Mouse (Mus musculus): ENCODE results near the gene Ttc39d. TPM values are rescaled to one million over a fixed set of nuclear protein-coding genes. Genes with fewer than 3 reads are reported as not detected.
A peak's percentile ranks its signal among the peaks of the same experiment; 100 is the strongest.
"Not testable (repeated sequence)": the region's sequence is repeated elsewhere in the genome, so short reads cannot be mapped to it uniquely, and the experiment has no call there.

Gene Ttc39d
- polyA plus RNA-seq, 1 experiment from 2014 or later, result not detected

DNA sequence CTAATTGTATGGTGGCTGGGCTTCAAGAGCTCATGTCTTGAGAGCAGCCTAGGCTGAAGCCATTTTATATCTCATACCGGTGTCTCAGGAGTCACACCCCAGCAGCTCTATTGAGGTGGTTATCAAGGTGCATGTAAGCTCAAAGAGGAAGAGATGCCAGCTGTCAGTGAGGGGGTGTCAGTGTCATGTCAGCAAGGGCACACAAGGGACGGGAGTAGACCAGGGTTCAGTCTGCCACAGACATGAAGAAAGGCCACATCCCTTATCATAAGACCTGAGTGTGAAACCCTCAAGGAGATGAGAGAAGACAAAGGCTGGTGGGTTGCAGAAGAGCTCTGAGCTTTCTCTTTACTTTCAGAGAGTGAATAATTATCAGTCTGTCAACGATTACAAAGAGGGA, 33.1 kb upstream of the Ttc39d start:
- Histone ChIP-seq H3K27ac (no peak overlapping the region), H3K79me2 (ENCODE audit: inconsistent target) (no peaks in the 10 kb centered on the region), H3K36me3 (ENCODE audit: inconsistent target) (no peaks in the 10 kb centered on the region), H3K4me3 (ENCODE audit: inconsistent target) (no peak overlapping the region)
- WGBS (ENCODE audit: missing documents), result 88% methylated on average over 3 of the region's 3 CpGs

DNA sequence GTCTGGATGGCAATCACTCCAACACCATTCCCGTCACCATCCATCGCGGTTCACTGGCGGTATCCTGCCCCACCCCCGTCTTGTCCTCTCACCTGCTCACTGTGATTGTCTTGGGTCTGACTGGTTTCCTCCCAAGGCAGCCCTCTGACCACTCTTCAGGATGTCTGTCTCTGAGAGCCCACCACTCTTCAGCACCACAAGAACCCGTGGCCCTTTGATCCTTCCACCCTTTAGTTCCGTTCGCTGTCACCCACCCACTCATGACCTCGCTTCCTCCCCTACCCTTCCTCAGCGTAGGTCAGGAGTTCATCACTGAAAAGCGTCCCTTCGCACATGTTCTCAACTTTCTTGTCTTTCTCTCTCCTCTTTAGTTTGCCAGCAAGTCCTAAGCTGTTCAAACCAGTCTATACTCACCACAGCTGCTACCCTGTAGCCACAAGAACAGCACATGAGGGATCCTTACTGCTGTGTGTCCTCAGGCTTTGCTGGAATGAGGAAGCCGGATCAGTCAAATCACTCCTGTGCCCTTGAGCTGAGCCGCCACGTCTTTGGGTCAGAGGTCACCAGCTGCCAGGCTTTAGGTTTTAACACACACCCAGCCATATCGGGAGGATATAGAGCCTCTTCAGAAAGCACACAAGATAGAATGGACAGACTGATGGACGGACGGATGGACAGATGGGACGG, 32.4 kb upstream of the Ttc39d start:
- 60% methylated on average over 16 of the region's 19 CpGs for WGBS (ENCODE audit: missing documents)
- Histone ChIP-seq H3K4me3 (ENCODE audit: inconsistent target) (no peak overlapping the region), H3K79me2 (ENCODE audit: inconsistent target) (no peaks in the 10 kb centered on the region), H3K36me3 (ENCODE audit: inconsistent target) (no peaks in the 10 kb centered on the region), H3K27ac (no peak overlapping the region)

DNA sequence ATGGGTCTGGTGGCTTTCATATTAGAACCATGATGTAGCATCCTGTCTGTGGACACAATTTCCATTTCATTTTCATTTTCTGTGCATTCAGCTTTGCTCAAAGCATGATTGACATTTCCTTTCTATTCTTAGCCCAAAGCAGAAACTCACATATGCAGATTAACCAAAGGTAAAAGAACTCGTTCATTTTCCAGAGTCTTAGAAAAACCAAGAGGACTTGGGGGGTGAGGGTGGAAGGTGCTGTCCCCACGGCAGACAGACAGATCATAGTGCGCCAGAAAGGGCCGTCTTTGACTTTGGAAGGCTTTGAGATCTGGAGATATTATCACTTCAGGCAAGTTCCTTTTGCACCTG, 31.9 kb upstream of the Ttc39d start:
- Histone ChIP-seq H3K27ac (no peak overlapping the region), H3K4me3 (ENCODE audit: inconsistent target) (no peak overlapping the region), H3K79me2 (ENCODE audit: inconsistent target) (no peaks in the 10 kb centered on the region), H3K36me3 (ENCODE audit: inconsistent target) (no peaks in the 10 kb centered on the region)
- 52% methylated on average over 4 of the region's 4 CpGs for WGBS (ENCODE audit: missing documents)

DNA sequence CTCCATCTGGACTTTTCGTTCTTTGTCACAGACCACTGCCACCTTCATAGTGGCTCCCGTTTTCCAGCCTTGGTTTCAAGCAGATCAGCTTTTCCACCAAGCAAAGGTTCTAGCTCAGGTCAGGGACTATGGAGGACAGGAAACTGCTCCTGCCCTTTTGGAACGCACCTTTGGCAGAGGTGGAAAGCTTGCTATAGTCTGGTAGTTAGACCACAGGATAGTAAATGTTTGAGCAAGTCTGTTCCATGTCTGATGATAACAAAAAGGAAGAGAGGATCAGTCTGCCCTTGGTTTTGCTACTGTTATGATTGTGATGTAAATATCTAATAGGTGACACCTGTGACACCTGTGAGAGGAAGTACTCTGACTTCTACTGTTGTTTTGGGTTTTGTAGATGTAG, 31.3 kb upstream of the Ttc39d start:
- WGBS (ENCODE audit: missing documents), result 70% methylated on average over 3 of the region's 3 CpGs
- Histone ChIP-seq H3K36me3 (ENCODE audit: inconsistent target) (no peaks in the 10 kb centered on the region), H3K79me2 (ENCODE audit: inconsistent target) (no peaks in the 10 kb centered on the region), H3K4me3 (ENCODE audit: inconsistent target) (no peak overlapping the region), H3K27ac (no peak overlapping the region)

DNA sequence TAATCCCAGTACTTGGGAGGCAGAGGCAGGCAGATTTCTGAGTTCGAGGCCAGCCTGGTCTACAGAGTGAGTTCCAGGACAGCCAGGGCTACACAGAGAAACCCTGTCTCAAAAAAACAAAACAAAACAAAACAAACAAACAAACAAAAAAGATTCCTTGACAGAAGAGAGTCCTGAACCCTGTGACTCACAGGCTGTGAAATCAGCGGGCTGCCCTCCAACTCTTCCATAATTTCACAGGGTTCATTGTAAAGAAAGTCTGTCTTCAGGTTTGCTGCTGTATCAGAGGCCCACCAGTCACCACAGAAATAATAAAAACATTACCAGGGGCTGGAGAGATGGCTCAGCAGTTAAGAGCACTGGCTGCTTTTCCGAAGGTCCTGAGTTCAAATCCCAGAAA, 28.4 kb upstream of the Ttc39d start:
- not testable (repeated sequence) for H3K27ac ChIP-seq; H3K36me3 ChIP-seq (ENCODE audit: inconsistent target); H3K79me2 ChIP-seq (ENCODE audit: inconsistent target); H3K4me3 ChIP-seq (ENCODE audit: inconsistent target)
- WGBS (ENCODE audit: missing documents), result 100% methylated on average over 2 of the region's 3 CpGs

DNA sequence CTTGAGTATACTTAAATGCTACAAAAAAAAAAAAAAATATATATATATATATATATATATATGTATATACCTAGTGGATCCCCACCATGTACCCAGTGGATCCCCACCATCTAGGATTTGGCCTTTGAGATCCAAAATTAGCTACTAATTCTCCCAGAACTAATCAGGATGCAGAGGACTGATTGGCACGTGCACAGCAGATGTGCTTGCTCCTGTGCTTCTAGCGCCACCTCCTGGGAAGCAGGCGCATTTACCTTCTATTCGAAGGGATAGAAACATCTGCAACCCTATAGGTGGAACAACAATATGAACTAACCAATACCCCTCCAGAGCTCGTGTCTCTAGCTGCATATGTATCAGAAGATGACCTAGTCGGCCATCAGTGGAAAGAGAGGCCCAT, 27.3 kb upstream of the Ttc39d start:
- Histone ChIP-seq H3K27ac (no peak overlapping the region), H3K79me2 (ENCODE audit: inconsistent target) (no peaks in the 10 kb centered on the region), H3K36me3 (ENCODE audit: inconsistent target) (no peaks in the 10 kb centered on the region), H3K4me3 (ENCODE audit: inconsistent target) (no peak overlapping the region)
- WGBS (ENCODE audit: missing documents), result 0% methylated on average over 6 of the region's 6 CpGs

DNA sequence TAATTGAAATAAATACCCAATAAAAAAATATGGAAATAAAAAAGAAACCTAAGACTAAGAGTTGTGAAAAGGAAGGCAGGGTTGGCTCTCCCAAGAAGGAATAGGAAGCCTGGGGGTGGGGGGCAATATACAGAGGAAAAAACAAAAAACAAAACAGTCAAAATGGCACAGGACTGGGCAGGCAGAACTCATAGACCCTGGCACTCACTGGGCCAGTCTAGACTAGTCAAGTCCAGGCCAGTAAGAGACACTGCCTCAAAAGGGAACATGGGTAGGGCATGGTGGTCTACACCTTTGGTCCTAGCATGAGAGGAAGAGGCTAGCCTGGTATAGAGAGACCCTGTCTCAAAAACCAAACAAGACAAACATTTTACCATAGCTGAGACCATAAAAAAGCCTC, 26.8 kb upstream of the Ttc39d start:
- no peaks in the 10 kb centered on the region for H3K36me3 ChIP-seq (ENCODE audit: inconsistent target)
- H3K27ac ChIP-seq, result no peak overlapping the region
- H3K4me3 ChIP-seq (ENCODE audit: inconsistent target), result no peak overlapping the region
- H3K79me2 ChIP-seq (ENCODE audit: inconsistent target), result no peaks in the 10 kb centered on the region

DNA sequence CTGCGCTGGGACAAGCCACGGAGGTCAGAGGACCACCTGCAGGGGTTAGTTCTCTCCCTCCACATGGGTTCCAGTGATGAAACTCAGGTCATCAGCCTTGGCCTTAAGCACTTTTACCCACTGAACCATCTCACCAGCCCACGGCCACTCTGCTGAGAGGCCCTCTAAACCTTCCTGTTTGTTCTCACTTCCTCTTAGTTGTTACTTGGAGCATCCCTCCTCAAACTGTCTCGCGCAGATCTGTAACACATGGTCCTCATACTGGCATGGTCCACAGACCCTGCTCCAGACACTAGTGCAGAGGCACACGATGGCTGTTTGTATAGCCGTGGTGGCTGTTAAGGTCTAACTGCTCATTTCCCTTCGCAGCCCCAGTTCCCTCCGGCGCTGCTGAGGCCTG, 23.6 kb upstream of the Ttc39d start:
- WGBS (ENCODE audit: missing documents), result 69% methylated on average over 10 of the region's 10 CpGs
- H3K79me2 ChIP-seq (ENCODE audit: inconsistent target), result no peaks in the 10 kb centered on the region
- H3K4me3 ChIP-seq (ENCODE audit: inconsistent target), result no peak overlapping the region
- no peak overlapping the region for H3K27ac ChIP-seq
- no peaks in the 10 kb centered on the region for H3K36me3 ChIP-seq (ENCODE audit: inconsistent target)

DNA sequence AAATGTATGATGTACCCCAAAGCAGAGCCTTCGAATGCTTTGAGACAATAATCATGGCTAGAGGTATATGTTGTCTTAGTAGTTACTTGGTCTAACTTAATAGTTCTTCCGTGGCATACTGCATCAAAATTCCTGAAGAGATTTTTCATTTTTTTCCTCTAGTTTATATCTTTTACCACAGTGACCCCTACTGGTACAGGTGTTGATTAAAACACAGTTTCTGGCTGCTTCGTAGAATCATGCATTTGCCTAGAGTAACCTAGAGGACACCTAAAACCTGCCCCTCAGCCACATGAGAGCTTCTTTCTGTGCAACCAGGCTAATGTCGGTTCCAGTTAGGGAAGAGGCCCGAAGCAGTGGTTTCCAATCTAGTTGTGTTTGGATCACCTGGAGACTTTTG, 14.2 kb upstream of the Ttc39d start:
- WGBS (ENCODE audit: missing documents), result 75% methylated on average over 5 of the region's 5 CpGs
- Histone ChIP-seq H3K79me2 (ENCODE audit: inconsistent target) (no peaks in the 10 kb centered on the region), H3K4me3 (ENCODE audit: inconsistent target) (no peak overlapping the region), H3K27ac (no peak overlapping the region), H3K36me3 (ENCODE audit: inconsistent target) (no peaks in the 10 kb centered on the region)

DNA sequence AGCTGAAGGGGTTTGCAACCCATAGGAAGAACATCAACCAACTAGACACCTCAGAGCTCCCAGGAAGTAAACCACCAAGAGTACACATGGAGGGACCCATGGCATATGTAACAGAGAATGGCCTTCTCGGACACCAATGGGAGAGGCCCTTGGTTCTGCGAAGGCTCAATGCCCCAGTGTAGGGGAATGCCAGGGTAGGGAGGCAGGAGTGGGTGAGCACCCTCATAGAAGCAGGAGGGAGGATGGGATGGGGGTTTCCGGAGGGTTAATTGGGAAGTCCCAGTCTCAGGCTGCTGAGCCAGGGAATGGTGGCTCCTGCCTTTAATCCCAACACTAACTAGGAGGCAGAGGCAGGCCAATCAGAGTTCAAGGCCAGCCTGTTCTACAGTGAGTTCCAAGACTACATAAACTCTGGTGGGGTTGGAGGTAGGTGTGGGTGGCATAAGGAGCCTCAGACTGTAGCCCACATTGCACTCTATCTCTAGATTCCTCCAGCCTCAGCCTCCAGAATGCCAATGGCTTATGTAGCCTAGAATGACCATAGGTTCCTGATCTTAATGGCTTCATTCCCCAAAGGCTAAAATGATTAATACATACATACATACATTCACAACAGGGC, 8.0 kb upstream of the Ttc39d start:
- H3K36me3 ChIP-seq (ENCODE audit: inconsistent target), result peaks cover 45% of the 10 kb centered on the region
- H3K79me2 ChIP-seq (ENCODE audit: inconsistent target), result peaks cover 43% of the 10 kb centered on the region
- 91% methylated on average over 3 of the region's 3 CpGs for WGBS (ENCODE audit: missing documents)
- H3K4me3 ChIP-seq (ENCODE audit: inconsistent target), result no peak overlapping the region
- H3K27ac ChIP-seq, result no peak overlapping the region

DNA sequence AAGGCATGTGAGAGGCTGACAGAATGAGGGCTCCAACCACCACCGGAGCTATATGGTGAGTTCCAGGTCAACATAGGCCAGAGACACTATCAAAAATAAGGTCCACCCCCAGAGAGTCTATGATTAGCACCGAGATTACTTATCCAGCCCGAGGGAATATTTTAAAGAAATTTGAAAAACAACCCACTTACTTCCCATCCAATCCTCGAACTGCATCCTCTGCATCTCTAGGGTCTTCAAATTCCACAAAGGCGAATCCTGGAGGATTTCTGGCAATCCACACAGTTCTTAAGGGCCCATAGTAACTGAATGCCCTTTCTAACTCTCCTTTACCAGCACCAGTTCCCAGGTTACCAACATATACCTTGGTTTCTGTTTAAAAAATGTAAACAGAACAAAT, 1.6 kb upstream of the Ttc39d start:
- Histone ChIP-seq H3K27ac (no peak overlapping the region), H3K79me2 (ENCODE audit: inconsistent target) (peaks cover 56% of the 10 kb centered on the region), H3K4me3 (ENCODE audit: inconsistent target) (peak overlapping the region; percentile 77), H3K36me3 (ENCODE audit: inconsistent target) (peaks cover 41% of the 10 kb centered on the region)
- 11% methylated on average over 5 of the region's 5 CpGs for whole genome bisulfite sequencing (ENCODE audit: missing documents)

DNA sequence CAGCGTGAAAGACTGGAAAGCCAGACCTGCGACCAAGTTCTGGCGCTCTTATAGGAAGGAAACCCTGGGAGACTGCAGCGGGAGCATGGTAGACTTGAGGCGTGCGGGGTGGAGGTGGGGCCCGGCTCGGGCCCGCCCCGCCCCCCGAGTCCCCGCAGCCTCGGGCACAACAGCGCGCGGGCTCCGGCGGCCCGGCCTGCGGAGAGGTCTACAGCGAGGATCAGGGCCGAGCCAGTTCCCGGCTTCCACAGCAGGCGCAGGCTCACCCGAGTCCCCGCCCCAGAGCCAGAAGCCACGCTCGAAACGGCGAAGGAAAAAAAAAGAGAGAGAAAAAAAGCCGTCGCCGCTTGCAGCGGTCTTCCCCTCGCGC, 974 bp upstream of the Ttc39d start:
- Histone ChIP-seq H3K79me2 (ENCODE audit: inconsistent target) (peaks cover 49% of the 10 kb centered on the region), H3K27ac (peak overlapping the region; percentile 59), H3K4me3 (ENCODE audit: inconsistent target) (peak overlapping the region; percentile 77), H3K36me3 (ENCODE audit: inconsistent target) (peaks cover 35% of the 10 kb centered on the region)
- WGBS (ENCODE audit: missing documents), result under 1% methylated on average over 33 of the region's 36 CpGs

DNA sequence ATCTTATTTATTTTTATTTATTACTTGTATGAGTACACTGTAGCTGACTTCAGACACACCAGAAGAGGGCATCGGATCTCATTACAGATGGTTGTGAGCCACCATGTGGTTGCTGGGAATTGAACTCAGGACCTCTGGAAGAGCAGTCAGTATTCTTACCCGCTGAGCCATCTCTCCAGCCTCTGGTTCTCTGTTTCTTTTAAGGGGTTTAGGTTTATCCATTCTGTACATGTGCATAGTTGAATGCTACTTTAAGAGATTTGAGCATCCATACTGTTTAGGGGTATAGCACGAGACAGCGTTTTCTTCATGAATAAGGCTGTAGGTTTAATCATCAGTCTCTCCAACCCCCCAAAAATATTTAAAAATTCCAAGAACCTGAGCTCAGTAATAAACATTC, 6.7 kb downstream of the Ttc39d start:
- H3K36me3 ChIP-seq (ENCODE audit: inconsistent target); H3K4me3 ChIP-seq (ENCODE audit: inconsistent target); H3K27ac ChIP-seq; H3K79me2 ChIP-seq (ENCODE audit: inconsistent target): not testable (repeated sequence)
- 96% methylated on average over 4 of the region's 4 CpGs for WGBS (ENCODE audit: missing documents)

DNA sequence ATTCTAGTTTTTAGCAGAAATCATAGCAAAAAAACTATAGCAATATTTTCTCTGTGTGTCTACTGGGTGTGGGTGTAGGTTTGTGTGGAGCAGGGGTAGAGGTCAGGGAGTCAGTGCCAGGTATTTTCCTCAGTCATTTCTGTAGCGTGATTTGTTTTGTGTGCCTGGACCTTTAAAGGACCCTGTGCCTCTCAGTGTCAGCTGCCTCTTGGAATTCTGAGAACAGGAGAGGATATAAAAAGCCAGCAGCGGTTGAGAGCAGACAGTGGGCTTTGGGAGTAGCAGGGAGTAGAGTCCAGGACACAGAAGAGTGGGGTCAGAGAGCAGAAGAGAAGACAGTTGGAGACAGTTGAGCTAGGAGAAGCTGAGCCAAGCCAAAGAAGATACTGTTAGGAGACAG, 12.9 kb downstream of the Ttc39d start:
- Histone ChIP-seq H3K36me3 (ENCODE audit: inconsistent target) (no peaks in the 10 kb centered on the region), H3K4me3 (ENCODE audit: inconsistent target) (no peak overlapping the region), H3K27ac (no peak overlapping the region), H3K79me2 (ENCODE audit: inconsistent target) (no peaks in the 10 kb centered on the region)
- 91% methylated on average over 2 of the region's 2 CpGs for WGBS (ENCODE audit: missing documents)

DNA sequence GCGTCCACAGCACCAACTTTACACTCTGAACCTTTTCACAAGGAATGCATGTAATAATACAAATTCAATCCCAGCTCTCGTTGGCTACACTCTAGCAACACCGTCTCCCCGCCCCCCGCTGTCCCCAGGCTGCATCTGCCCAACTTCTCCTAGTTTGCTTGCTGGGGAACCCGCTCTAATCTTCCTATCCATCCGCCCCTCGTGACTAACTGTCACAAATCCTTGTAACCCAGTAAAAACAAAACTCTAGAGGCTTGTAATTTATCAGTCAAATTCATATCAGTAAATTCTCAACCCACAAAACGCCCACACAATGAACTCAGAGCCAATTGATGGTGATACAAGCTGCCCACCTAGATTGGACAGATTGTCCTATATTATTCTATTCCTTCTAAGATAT, 13.9 kb downstream of the Ttc39d start:
- WGBS (ENCODE audit: missing documents), result 93% methylated on average over 9 of the region's 9 CpGs
- Histone ChIP-seq H3K27ac (no peak overlapping the region), H3K79me2 (ENCODE audit: inconsistent target) (no peaks in the 10 kb centered on the region), H3K36me3 (ENCODE audit: inconsistent target) (no peaks in the 10 kb centered on the region), H3K4me3 (ENCODE audit: inconsistent target) (no peak overlapping the region)

Data from macrophage (primary cell).